Mouse (Mus musculus) midbrain, embryonic 16.5 days (tissue): ENCODE results near the gene Eif4b. TPM values are rescaled to one million over a fixed set of nuclear protein-coding genes. Genes with fewer than 3 reads are reported as not detected.

ENCODE experiments used
- ATAC-seq: fragments of 200-750 bp; cut with Nextera tagmentation; 2 replicates; pipeline ENCODE4 v1.8.0; 2017; ENCODE audit warnings: moderate TSS enrichment
- H3K27ac ChIP-seq: fragments of 300-500 bp; sonication (generic); 2 replicates; pipeline ENCODE4 v1.5.1; 2014; ENCODE audit warnings: mild to moderate bottlenecking, low read length, mixed read lengths
- H3K27me3 ChIP-seq: fragments of 300-500 bp; sonication (generic); 2 replicates; pipeline ENCODE4 v1.6.1; 2014; ENCODE audit warnings: low read depth, low read length, mixed read lengths; ENCODE audit not compliant: control insufficient read depth, insufficient read depth
- H3K36me3 ChIP-seq: fragments of 300-500 bp; sonication (generic); 2 replicates; pipeline ENCODE4 v1.6.1; 2014; ENCODE audit warnings: mild to moderate bottlenecking, low read length, moderate library complexity, mixed read lengths; ENCODE audit not compliant: control insufficient read depth, insufficient read depth
- H3K4me1 ChIP-seq: fragments of 300-500 bp; sonication (generic); 2 replicates; pipeline ENCODE4 v1.6.1; 2014; ENCODE audit warnings: mild to moderate bottlenecking, low read length, mixed read lengths; ENCODE audit not compliant: control insufficient read depth, insufficient read depth
- H3K4me2 ChIP-seq: fragments of 300-500 bp; sonication (generic); 2 replicates; pipeline ENCODE4 v1.6.1; 2014; ENCODE audit warnings: mild to moderate bottlenecking, low read length, mixed read lengths
- H3K4me3 ChIP-seq: fragments of 300-500 bp; sonication (generic); 2 replicates; pipeline ENCODE4 v1.5.1; 2014; ENCODE audit warnings: low read depth, mild to moderate bottlenecking, low read length, moderate library complexity, mixed read lengths
- H3K9ac ChIP-seq: fragments of 300-500 bp; sonication (generic); 2 replicates; pipeline ENCODE4 v1.6.1; 2014; ENCODE audit warnings: low read depth, low read length, mixed read lengths
- H3K9me3 ChIP-seq: fragments of 300-500 bp; sonication (generic); replicated peaks from 2 replicates; pipeline ENCODE4 v1.6.1; 2014; ENCODE audit warnings: mild to moderate bottlenecking, low read length, mixed read lengths; ENCODE audit not compliant: control insufficient read depth, poor library complexity, severe bottlenecking
- WGBS: fragments of 180-500 bp; shearing (Covaris S2); extraction: QIAGEN DNeasy Blood & Tissue Kit; methylation state at CpG from one replicate; pipeline ENCODE4 v1.1.7; 2014; 5-methylcytosine and 5-hydroxymethylcytosine counted together
- polyA plus RNA-seq: library from polyadenylated mRNA; unstranded; fragments of >200 nt; fragmentation: Nextera tagmentation; extraction: Ambion mirVana; gene quantifications from 2 replicates; pipeline ENCODE4 v1.2.1, GENCODE M21; 2015

Eif4b gene
- polyA plus RNA-seq, 1 experiment from 2014 or later, result 87.3 TPM

GRCm38 (mm10) chr15:102116753-102117415 lies 43.3 kb downstream of the Eif4b start:
- peak; percentile 59 for ATAC-seq

GRCm38 (mm10) chr15:102117461-102118443 lies 44.2 kb downstream of the Eif4b start:
- Histone ChIP-seq H3K4me2 (no peak overlapping the region), H3K9ac (no peak overlapping the region), H3K9me3 (no peaks in the 10 kb centered on the region), H3K4me3 (no peak overlapping the region), H3K4me1 (no peaks in the 10 kb centered on the region), H3K36me3 (peaks cover 31% of the 10 kb centered on the region), H3K27ac (peak overlapping the region; percentile 64), H3K27me3 (no peaks in the 10 kb centered on the region)
- ATAC-seq, result no peak
- WGBS, result 78% methylated on average over 18 of the region's 19 CpGs

More at GRCm38 (mm10) chr15:102116753-102117415, 43.3 kb downstream of the Eif4b start:
- 0 out of 2 replicates have a peak overlapping the region, but pooled peaks have one; percentile 10 for H3K9ac ChIP-seq
- H3K36me3 ChIP-seq, result peaks cover 29% of the 10 kb centered on the region
- H3K27me3 ChIP-seq, result no peaks in the 10 kb centered on the region
- no peak overlapping the region for H3K4me3 ChIP-seq
- H3K9me3 ChIP-seq, result no peaks in the 10 kb centered on the region
- H3K4me1 ChIP-seq, result no peaks in the 10 kb centered on the region
- WGBS, result 66% methylated on average over 11 of the region's 11 CpGs
- H3K27ac ChIP-seq, result peak overlapping the region; percentile 64
- H3K4me2 ChIP-seq, result no peak overlapping the region

- no peak overlapping the region for H3K27ac ChIP-seq
- H3K36me3 ChIP-seq, result peaks cover 36% of the 10 kb centered on the region
Observed at GRCm38 (mm10) chr15:102118591-102118990, 45.0 kb downstream of the Eif4b start.

GRCm38 (mm10) chr15:102119121-102119830 lies 45.7 kb downstream of the Eif4b start:
- no peak overlapping the region for H3K9ac ChIP-seq
- H3K9me3 ChIP-seq, result no peaks in the 10 kb centered on the region
- no peak overlapping the region for H3K4me2 ChIP-seq
- no peaks in the 10 kb centered on the region for H3K4me1 ChIP-seq
- 77% methylated on average over 8 of the region's 8 CpGs for WGBS
- no peak overlapping the region for H3K27ac ChIP-seq
- H3K27me3 ChIP-seq, result no peaks in the 10 kb centered on the region
- no peak for ATAC-seq
- H3K36me3 ChIP-seq, result peaks cover 36% of the 10 kb centered on the region
- H3K4me3 ChIP-seq, result no peak overlapping the region

More at GRCm38 (mm10) chr15:102118591-102118990, 45.0 kb downstream of the Eif4b start:
- Histone ChIP-seq H3K4me2 (no peak overlapping the region), H3K4me3 (no peak overlapping the region), H3K9ac (no peak overlapping the region), H3K27me3 (no peaks in the 10 kb centered on the region), H3K9me3 (no peaks in the 10 kb centered on the region), H3K4me1 (no peaks in the 10 kb centered on the region)
- WGBS, result 95% methylated on average over 4 of the region's 4 CpGs
- no peak for ATAC-seq

- no peak for ATAC-seq
- Histone ChIP-seq H3K9ac (no peak overlapping the region), H3K4me2 (no peak overlapping the region), H3K36me3 (peaks cover 37% of the 10 kb centered on the region), H3K4me3 (no peak overlapping the region), H3K4me1 (no peaks in the 10 kb centered on the region), H3K27ac (no peak overlapping the region), H3K9me3 (no peaks in the 10 kb centered on the region), H3K27me3 (no peaks in the 10 kb centered on the region)
- WGBS, result 65% methylated on average over 2 of the region's 2 CpGs
Observed at GRCm38 (mm10) chr15:102119831-102120170, 46.2 kb downstream of the Eif4b start.

- Histone ChIP-seq H3K36me3 (peaks cover 43% of the 10 kb centered on the region), H3K4me3 (no peak overlapping the region), H3K4me1 (no peaks in the 10 kb centered on the region), H3K27me3 (no peaks in the 10 kb centered on the region), H3K27ac (no peak overlapping the region), H3K9ac (no peak overlapping the region), H3K9me3 (no peaks in the 10 kb centered on the region), H3K4me2 (no peak overlapping the region)
- no peak for ATAC-seq
- WGBS, result 92% methylated on average over 5 of the region's 5 CpGs
Observed at GRCm38 (mm10) chr15:102120530-102120929, 47.0 kb downstream of the Eif4b start.

- Histone ChIP-seq H3K9me3 (no peaks in the 10 kb centered on the region), H3K4me2 (no peak overlapping the region), H3K9ac (no peak overlapping the region), H3K4me1 (no peaks in the 10 kb centered on the region), H3K36me3 (peaks cover 48% of the 10 kb centered on the region), H3K4me3 (no peak overlapping the region), H3K27ac (no peak overlapping the region), H3K27me3 (no peaks in the 10 kb centered on the region)
- 70% methylated on average over 2 of the region's 2 CpGs for WGBS
- no peak for ATAC-seq
Observed at GRCm38 (mm10) chr15:102126303-102126702, 52.7 kb downstream of the Eif4b start.

- Histone ChIP-seq H3K9me3 (no peaks in the 10 kb centered on the region), H3K4me2 (no peak overlapping the region), H3K27ac (no peak overlapping the region), H3K36me3 (peaks cover 18% of the 10 kb centered on the region), H3K4me1 (peaks cover 13% of the 10 kb centered on the region), H3K4me3 (no peak overlapping the region), H3K27me3 (no peaks in the 10 kb centered on the region), H3K9ac (no peak overlapping the region)
- 91% methylated on average over 9 of the region's 9 CpGs for WGBS
- no peak for ATAC-seq
Observed at GRCm38 (mm10) chr15:102133314-102133713, 59.7 kb downstream of the Eif4b start.
